ENCODE assay signal across 26 mouse cellular contexts in genomic region chr3:102899136-102899535, GRCm38 (mm10). TPM values are rescaled to one million over a fixed set of nuclear protein-coding genes. Genes with fewer than 3 reads are reported as not detected.
A peak's percentile ranks its signal among the peaks of the same experiment; 100 is the strongest.
DNase-seq lines count a peak whose midpoint lies in the region; ATAC-seq and TF ChIP-seq lines count a peak whose summit lies in the region.
"Had no signal": no experiment of that assay in that cellular context is flagged by ENCODE, and none has a peak within 500 bp of the region (broad histone marks: within the 10 kb centered on the region; RNA-seq: fewer than 3 reads in every experiment).

No protein-coding gene starts in this region.

- in situ Hi-C loops in Patski (cut with MboI; ENCODE audit: low pct_unique_long_range_greater_than_20kb): no loop called here

- no peak for TF ChIP-seq POLR2A in myocyte (IDR thresholded peaks at IDR 0.05; ENCODE audit: insufficient read length, low read depth)

- 100% methylated on average over 1 of the region's 1 CpGs for WGBS in midbrain, embryonic 16.5 days
- 93% methylated on average over 1 of the region's 1 CpGs for WGBS in stomach, postnatal 0 days

- TF ChIP-seq CTCF in C2C12 (IDR thresholded peaks at IDR 0.05; ENCODE audit: control insufficient read depth, insufficient read depth, insufficient read length) (no peak), Patski (IDR thresholded peaks at IDR 0.05) (no peak)
- TF ChIP-seq CTCF in stomach, postnatal 0 days (IDR thresholded peaks at IDR 0.05; ENCODE audit: low read depth): no peak

- H3K4me3 ChIP-seq in C2C12 (ENCODE audit: insufficient read depth, poor library complexity, severe bottlenecking): no peak overlapping the region
- H3K4me3 ChIP-seq in myocyte: no peak overlapping the region
- no peak overlapping the region for H3K4me3 ChIP-seq in midbrain, embryonic 16.5 days (ENCODE audit: low read depth, low read length)
- no peak overlapping the region for H3K4me3 ChIP-seq in stomach, postnatal 0 days (ENCODE audit: low read depth, low read length)
- H3K4me3 ChIP-seq: embryonic facial prominence, embryonic 10.5 days; embryonic facial prominence, embryonic 12.5 days; forebrain, embryonic 10.5 days; forebrain, embryonic 12.5 days had no signal

- H3K9ac ChIP-seq in midbrain, embryonic 16.5 days (ENCODE audit: low read depth, low read length): no peak overlapping the region
- H3K9ac ChIP-seq in stomach, postnatal 0 days (ENCODE audit: low read length): no peak overlapping the region
- H3K9ac ChIP-seq: embryonic facial prominence, embryonic 12.5 days; forebrain, embryonic 12.5 days; forebrain, postnatal 0 days had no signal

- no peak for TF ChIP-seq EP300 in stomach, postnatal 0 days (optimal IDR thresholded peaks at IDR 0.05)

- no peaks in the 10 kb centered on the region for H3K79me3 ChIP-seq in C2C12 (ENCODE audit: low read depth)

- no peak overlapping the region for H3K27ac ChIP-seq in midbrain, embryonic 16.5 days (ENCODE audit: low read length)
- no peak overlapping the region for H3K27ac ChIP-seq in stomach, postnatal 0 days (replicated peaks)
- H3K27ac ChIP-seq: embryonic facial prominence, embryonic 10.5 days; embryonic facial prominence, embryonic 12.5 days; forebrain, embryonic 10.5 days; forebrain, embryonic 12.5 days had no signal

- CTCF ChIA-PET in Patski (lab: Charles Lee): interaction anchor here (1.6 to 1.7 kb wide), 2 partner anchors 17 to 24 kb away, joined by 3 to 4 read pairs; no protein-coding TSS in a partner anchor

- no peaks in the 10 kb centered on the region for H3K4me1 ChIP-seq in midbrain, embryonic 16.5 days (ENCODE audit: control insufficient read depth, insufficient read depth, low read length)
- no peaks in the 10 kb centered on the region for H3K4me1 ChIP-seq in stomach, postnatal 0 days (replicated peaks; ENCODE audit: control insufficient read depth, insufficient read depth)
- H3K4me1 ChIP-seq: embryonic facial prominence, embryonic 10.5 days; embryonic facial prominence, embryonic 12.5 days; forebrain, embryonic 10.5 days; forebrain, embryonic 12.5 days had no signal

- H3K4me2 ChIP-seq in myocyte (ENCODE audit: low read depth): no peak overlapping the region
- H3K4me2 ChIP-seq in midbrain, embryonic 16.5 days (ENCODE audit: low read length): no peak overlapping the region
- no peak overlapping the region for H3K4me2 ChIP-seq in stomach, postnatal 0 days (replicated peaks; ENCODE audit: low read depth)
- H3K4me2 ChIP-seq: embryonic facial prominence, embryonic 12.5 days; forebrain, embryonic 12.5 days had no signal

- no peak overlapping the region for H3ac ChIP-seq in C2C12 (ENCODE audit: control insufficient read depth, insufficient read length, low read depth)
- no peak overlapping the region for H3ac ChIP-seq in myocyte (ENCODE audit: control insufficient read depth, insufficient read length)

- H3K36me3 ChIP-seq in C2C12 (ENCODE audit: control insufficient read depth, insufficient read depth) (no peaks in the 10 kb centered on the region), myocyte (ENCODE audit: control insufficient read depth, insufficient read depth) (no peaks in the 10 kb centered on the region)
- no peaks in the 10 kb centered on the region for H3K36me3 ChIP-seq in midbrain, embryonic 16.5 days (ENCODE audit: control insufficient read depth, insufficient read depth, low read length)
- H3K36me3 ChIP-seq in stomach, postnatal 0 days (ENCODE audit: control insufficient read depth, insufficient read depth, low read length): no peaks in the 10 kb centered on the region
- H3K36me3 ChIP-seq: embryonic facial prominence, embryonic 10.5 days; embryonic facial prominence, embryonic 12.5 days; forebrain, embryonic 10.5 days; forebrain, embryonic 12.5 days had no signal

- DNase-seq in 3T3-L1 (ENCODE audit: low read depth, low spot score): peak; percentile 84
- peak; percentile 4 for DNase-seq in Patski (ENCODE audit: low read depth, low spot score)
- no peak for DNase-seq in lung, postnatal 25 days (ENCODE audit: low spot score)
- DNase-seq in stomach, postnatal 0 days (ENCODE audit: low spot score): no peak
- no peak for DNase-seq in layer of hippocampus, postnatal 14 days (ENCODE audit: low spot score in 2 of 2)
- DNase-seq: adrenal gland, adult 8-10 months; adrenal gland, postnatal 14 days; adrenal gland, postnatal 36 days; B cell, adult 2 months; cerebellum, adult 11-12 months; cerebellum, adult 2 months; cerebellum, adult 9-10 months; cerebellum, postnatal 10 days; cerebellum, postnatal 25 days; forebrain, postnatal 0 days had no signal

- POLR2A ChIA-PET in Patski (lab: Charles Lee): no interaction called here

- H3K79me2 ChIP-seq in C2C12 (ENCODE audit: control insufficient read depth, insufficient read depth) (no peaks in the 10 kb centered on the region), myocyte (ENCODE audit: control insufficient read depth, insufficient read depth) (no peaks in the 10 kb centered on the region)

- H3K9me3 ChIP-seq in midbrain, embryonic 16.5 days (replicated peaks; ENCODE audit: control insufficient read depth, low read length, poor library complexity, severe bottlenecking): no peaks in the 10 kb centered on the region
- H3K9me3 ChIP-seq in stomach, postnatal 0 days (ENCODE audit: control insufficient read depth, low read length): no peaks in the 10 kb centered on the region
- H3K9me3 ChIP-seq: embryonic facial prominence, embryonic 10.5 days; embryonic facial prominence, embryonic 12.5 days; forebrain, embryonic 10.5 days; forebrain, embryonic 12.5 days had no signal

- H3K27me3 ChIP-seq in C2C12 (ENCODE audit: control insufficient read depth, insufficient read depth, insufficient read length) (no peaks in the 10 kb centered on the region), Patski (peaks cover 30% of the 10 kb centered on the region), myocyte (ENCODE audit: control insufficient read depth, insufficient read depth, insufficient read length) (no peaks in the 10 kb centered on the region)
- H3K27me3 ChIP-seq in midbrain, embryonic 16.5 days (ENCODE audit: control insufficient read depth, insufficient read depth, low read depth, low read length): no peaks in the 10 kb centered on the region
- H3K27me3 ChIP-seq in stomach, postnatal 0 days (ENCODE audit: control insufficient read depth, insufficient read depth, low read length): no peaks in the 10 kb centered on the region
- H3K27me3 ChIP-seq: embryonic facial prominence, embryonic 12.5 days; forebrain, embryonic 12.5 days had no signal

- no peak for ATAC-seq in Patski
- ATAC-seq in midbrain, embryonic 16.5 days: no peak
- ATAC-seq in stomach, postnatal 0 days (ENCODE audit: low FRiP score, low TSS enrichment): no peak
- ATAC-seq: forebrain, embryonic 14.5 days; forebrain, postnatal 0 days had no signal

TF ChIP-seq in C2C12, 6 proteins besides CTCF, POLR2A, EP300 and RAD21:
- no peak for TF ChIP-seq USF1 (IDR thresholded peaks at IDR 0.05; ENCODE audit: low read depth)
- peak; percentile 46 for TF ChIP-seq FOSL1 (IDR thresholded peaks at IDR 0.05; ENCODE audit: insufficient read depth, low read length, poor library complexity, severe bottlenecking)
- TF ChIP-seq CEBPB (IDR thresholded peaks at IDR 0.05; ENCODE audit: low read depth): peak; percentile 61

TF ChIP-seq in myocyte, 11 proteins besides CTCF, POLR2A, EP300 and RAD21:
- TF ChIP-seq MYOG (IDR thresholded peaks at IDR 0.05; ENCODE audit: control insufficient read depth in 1 of 3, insufficient read depth in 1 of 3, insufficient read length in 2 of 3, low read depth in 2 of 3) (no peak), TCF12 (IDR thresholded peaks at IDR 0.05; ENCODE audit: insufficient read depth, poor library complexity, severe bottlenecking) (no peak), SRF (IDR thresholded peaks at IDR 0.05; ENCODE audit: control insufficient read depth, insufficient read length, low read depth) (no peak), CEBPB (IDR thresholded peaks at IDR 0.05; ENCODE audit: insufficient read depth, poor library complexity, severe bottlenecking) (0 out of 2 replicates have a peak, but pooled peaks have one; percentile 39), MYOD1 (IDR thresholded peaks at IDR 0.05; ENCODE audit: control insufficient read depth in 1 of 3, insufficient read length in 2 of 3, low read depth in 2 of 3) (no peak)

RNA-seq across cellular contexts. Expression of gene Sycp1, which starts 36.8 kb away (rescaled TPM):
- polyA plus RNA-seq in C2C12 (2012; fragmentation: generic; extraction: Trizol): 0.14 TPM
- polyA plus RNA-seq in Patski (2021): not detected
- 0.17 TPM for polyA plus RNA-seq in myocyte (2012; fragmentation: generic; extraction: Trizol)
- polyA plus RNA-seq in midbrain, embryonic 16.5 days (2015; fragmentation: Nextera tagmentation; extraction: Ambion mirVana): not detected in 2 replicates
- polyA plus RNA-seq in stomach, postnatal 0 days (2015; fragmentation: Nextera tagmentation; extraction: Ambion mirVana): not detected in 2 replicates
- not detected for total RNA-seq in layer of hippocampus, postnatal 14 days (2021)
- total RNA-seq: adrenal gland, adult 18-20 months; adrenal gland, adult 8-10 months; adrenal gland, postnatal 36 days; forebrain, postnatal 0 days had no signal
- polyA plus RNA-seq: cortical plate, adult 2 months; embryonic facial prominence, embryonic 10.5 days; embryonic facial prominence, embryonic 12.5 days; embryonic facial prominence, embryonic 14.5 days; forebrain, embryonic 10.5 days; forebrain, embryonic 12.5 days; forebrain, embryonic 14.5 days; forebrain, postnatal 0 days had no signal

Comparison
In these comparisons a context has a peak if more than half of its experiments do, and no peak if none do; other contexts are left out.
1. DNase-seq: peak in 3T3-L1 (single experiment) and Patski (single experiment); none in lung, postnatal 25 days (single experiment), stomach, postnatal 0 days (single experiment) and layer of hippocampus, postnatal 14 days (0 of 2).